Mouse (Mus musculus) small intestine, adult 2 months (tissue): ENCODE measurements around the gene Sigirr. TPM values are rescaled to one million over a fixed set of nuclear protein-coding genes. Genes with fewer than 3 reads are reported as not detected.

Source experiments
- H3K27ac ChIP-seq: fragments of 200-500 bp; 2 replicates; pipeline ENCODE4 v1.5.1; 2012; ENCODE audit warnings: low read depth, low read length, control low read depth, inconsistent platforms; ENCODE audit not compliant: insufficient read depth
- H3K27me3 ChIP-seq: fragments of 200-500 bp; 2 replicates; pipeline ENCODE4 v1.6.1; 2012; ENCODE audit warnings: mild to moderate bottlenecking, moderate library complexity, low read length, inconsistent platforms; ENCODE audit not compliant: control insufficient read depth, insufficient read depth
- H3K36me3 ChIP-seq: fragments of 200-500 bp; 2 replicates; pipeline ENCODE4 v1.6.1; 2012; ENCODE audit warnings: mild to moderate bottlenecking, low read length, control low read depth, inconsistent platforms; ENCODE audit not compliant: control insufficient read depth, insufficient read depth
- H3K4me1 ChIP-seq: fragments of 200-500 bp; 2 replicates; pipeline ENCODE4 v1.6.1; 2012; ENCODE audit warnings: low read length, inconsistent platforms, mixed read lengths; ENCODE audit not compliant: control insufficient read depth, insufficient read depth, insufficient read length
- H3K4me3 ChIP-seq: fragments of 200-500 bp; 2 replicates; pipeline ENCODE4 v1.5.1; 2012; ENCODE audit warnings: low read depth, mild to moderate bottlenecking, control low read depth, inconsistent platforms, low read length, moderate library complexity
- CTCF ChIP-seq: fragments of 200-500 bp; IDR thresholded peaks from 2 replicates; pipeline ENCODE4 v1.5.1; 2012; ENCODE audit warnings: low read depth, mild to moderate bottlenecking, control low read depth, inconsistent platforms, low read length, moderate library complexity, mixed read lengths; ENCODE audit not compliant: insufficient replicate concordance, insufficient read length; ENCODE audit errors: extremely low read depth
- POLR2A ChIP-seq: fragments of 200-500 bp; IDR thresholded peaks from 2 replicates; pipeline ENCODE4 v1.6.1; 2012; ENCODE audit warnings: low read depth, mild to moderate bottlenecking, control low read depth, inconsistent platforms, low read length, moderate library complexity
- WGBS: fragments of 180-500 bp; shearing (Covaris S2); methylation state at CpG from one replicate; pipeline ENCODE4 v1.1.7; 2018; 5-methylcytosine and 5-hydroxymethylcytosine counted together
- polyA plus RNA-seq: library from polyadenylated mRNA; depleted of rRNA; stranded (reverse); fragments of >200 nt; gene quantifications from 2 replicates; pipeline ENCODE4 v1.2.3, GENCODE M21; 2012; rRNA removed

Sigirr gene
- polyA plus RNA-seq: 19.8 and 38.3 TPM in 2 replicates

DNA sequence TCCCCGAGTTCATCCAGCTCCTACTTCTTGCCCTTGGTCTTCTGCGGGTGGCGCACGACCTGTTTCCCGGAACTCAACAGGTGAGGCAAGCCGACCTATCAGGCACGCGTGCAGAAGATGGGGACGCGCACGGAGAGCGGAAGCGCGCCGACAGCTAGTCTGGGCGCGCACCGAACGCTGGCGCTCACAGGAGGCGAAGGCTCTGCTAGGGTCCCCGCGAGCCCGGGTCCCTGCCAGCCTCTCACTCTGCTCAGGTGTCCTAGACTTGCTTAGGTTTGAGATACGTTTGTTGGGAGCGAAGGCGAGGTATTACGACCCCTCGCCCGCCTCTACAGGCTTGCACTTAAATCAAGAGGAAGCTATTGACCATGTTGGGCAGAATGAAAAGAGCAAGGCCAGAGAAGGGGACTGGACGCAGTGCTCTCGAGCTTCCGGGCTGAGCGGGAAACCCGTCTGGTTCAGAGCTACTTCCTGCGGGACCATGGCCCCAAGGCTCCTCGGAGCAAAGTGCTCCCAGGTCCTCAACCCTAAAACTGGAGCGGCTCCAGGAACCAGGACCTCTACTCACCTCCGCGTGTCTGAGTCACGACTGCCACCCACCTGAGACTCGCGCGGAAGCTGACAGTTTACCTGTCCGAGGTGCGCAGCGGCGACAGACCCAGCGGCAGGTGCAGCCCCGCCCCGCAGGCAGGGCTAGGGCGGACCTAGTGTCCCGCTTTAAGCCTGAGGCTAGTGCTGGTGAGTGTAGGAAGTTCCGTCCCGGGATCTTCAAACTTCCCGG is at the start of gene Sigirr:
TSS of gene Sigirr (minus strand) at position 662 of the 781 bp plus-strand sequence.
- Histone ChIP-seq H3K4me3 (peak within 1 kb of the TSS; percentile 61), H3K4me1 (peaks cover 4% of the 10 kb centered on the region; the same call in 1 of the 2 replicates), H3K27ac (peak within 1 kb of the TSS; percentile 83), H3K27me3 (no peaks in the 10 kb centered on the region), H3K36me3 (peaks cover 12% of the 10 kb centered on the region; the same call in 1 of the 2 replicates)
- WGBS: 2% methylated on average over 56 of the region's 56 CpGs
- peak; percentile 62; the same call in 1 of the 2 replicates for TF ChIP-seq POLR2A
- no peak for TF ChIP-seq CTCF

DNA sequence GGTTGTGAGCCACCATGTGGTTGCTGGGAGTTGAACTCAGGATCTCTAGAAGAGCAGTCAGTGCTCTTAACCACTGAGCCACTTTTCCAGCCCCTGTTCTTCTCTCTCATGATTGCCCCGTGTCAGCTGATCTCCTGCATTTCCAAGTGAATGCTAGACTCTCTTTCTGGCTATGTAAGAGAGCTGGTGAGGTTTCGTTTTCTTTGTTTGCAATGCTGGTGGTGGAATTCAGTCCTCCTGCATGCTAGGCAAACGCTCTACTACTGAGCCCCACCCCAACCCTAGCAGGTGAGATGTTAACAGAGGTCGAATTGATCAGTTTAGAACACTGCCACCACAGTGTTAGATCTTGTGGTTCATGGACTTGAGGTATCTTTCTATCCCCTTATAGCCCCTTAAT is 48.3 kb upstream of the Sigirr start:
- 32% methylated on average over 4 of the region's 4 CpGs for WGBS

DNA sequence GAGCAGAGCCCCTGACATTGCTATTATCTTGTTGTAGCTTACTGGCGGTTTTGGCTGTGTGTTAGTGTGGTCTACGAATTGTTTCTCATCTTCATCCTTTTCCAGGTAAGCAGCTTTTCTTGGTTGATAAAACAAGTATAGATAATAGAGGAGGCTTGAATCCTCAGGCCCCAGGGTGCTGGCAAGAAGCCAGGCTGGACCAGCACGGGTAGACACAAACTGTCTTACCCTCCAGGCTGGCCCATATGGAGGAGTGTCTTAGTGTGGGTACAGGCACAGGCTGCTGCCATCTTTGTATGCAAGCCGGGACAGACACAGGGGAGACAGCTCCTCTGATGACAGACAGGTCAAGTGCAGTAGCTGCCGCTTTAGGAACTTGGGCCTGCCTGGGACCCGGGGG is 46.7 kb upstream of the Sigirr start:
- Histone ChIP-seq H3K27ac (no peak overlapping the region), H3K27me3 (no peaks in the 10 kb centered on the region), H3K4me1 (no peaks in the 10 kb centered on the region), H3K36me3 (peaks cover 23% of the 10 kb centered on the region), H3K4me3 (no peak overlapping the region)
- WGBS: 83% methylated on average over 6 of the region's 6 CpGs
- TF ChIP-seq CTCF (no peak), POLR2A (no peak)

More for the DNA sequence above, 48.3 kb upstream of the Sigirr start:
- no peaks in the 10 kb centered on the region for H3K27me3 ChIP-seq
- H3K4me3 ChIP-seq: no peak overlapping the region
- TF ChIP-seq CTCF: no peak
- no peak for TF ChIP-seq POLR2A
- peaks cover 20% of the 10 kb centered on the region for H3K36me3 ChIP-seq
- H3K4me1 ChIP-seq: no peaks in the 10 kb centered on the region
- no peak overlapping the region for H3K27ac ChIP-seq

DNA sequence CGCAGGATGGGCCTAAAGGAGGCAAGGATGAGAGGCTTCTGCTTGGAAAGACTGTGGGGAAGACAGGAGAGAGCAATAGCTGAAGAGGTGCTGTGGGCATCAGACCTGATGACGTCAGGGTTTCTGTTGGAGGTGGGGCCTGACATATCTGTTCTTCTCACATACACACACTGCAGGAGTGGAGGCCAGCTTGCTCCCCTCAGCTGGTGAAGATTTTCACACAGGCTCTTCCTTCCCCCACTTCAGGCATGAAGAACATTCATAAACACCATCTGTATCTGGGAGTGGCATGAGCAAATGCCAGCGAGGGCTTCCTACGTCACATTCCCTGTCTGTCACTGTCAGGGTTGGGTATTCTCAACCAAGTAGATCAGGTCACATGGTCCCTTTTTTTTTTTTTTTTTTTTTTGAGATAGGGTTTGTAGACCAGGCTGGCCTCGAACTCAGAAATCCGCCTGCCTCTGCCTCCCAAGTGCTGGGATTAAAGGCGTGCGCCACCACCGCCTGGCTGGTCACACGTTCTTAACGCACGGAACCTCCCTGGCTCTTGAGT is 45.7 kb upstream of the Sigirr start:
- WGBS: 94% methylated on average over 12 of the region's 12 CpGs

DNA sequence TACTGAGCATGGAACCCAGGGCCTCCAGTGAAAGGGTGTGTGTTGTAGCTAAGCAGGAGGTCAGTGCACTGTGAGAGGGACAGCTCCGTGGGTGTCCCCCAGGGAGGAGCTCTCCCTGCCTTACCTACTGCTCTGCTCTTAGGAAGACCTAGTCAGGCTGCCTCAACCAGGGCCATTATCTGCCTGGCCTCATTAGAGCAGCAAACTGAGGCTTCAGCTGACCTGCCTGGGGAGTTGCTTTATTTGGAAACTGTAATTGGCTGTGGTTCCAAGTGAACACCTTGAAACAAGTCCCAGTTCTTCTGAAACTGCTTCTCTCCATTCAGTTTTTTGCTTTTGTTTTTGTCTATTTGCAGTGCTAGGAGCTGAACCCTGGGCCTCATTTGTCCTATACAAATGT is 45.0 kb upstream of the Sigirr start:
- no peaks in the 10 kb centered on the region for H3K27me3 ChIP-seq
- TF ChIP-seq POLR2A (no peak), CTCF (no peak)
- H3K4me1 ChIP-seq: no peaks in the 10 kb centered on the region
- H3K4me3 ChIP-seq: no peak overlapping the region
- H3K27ac ChIP-seq: no peak overlapping the region
- peaks cover 20% of the 10 kb centered on the region for H3K36me3 ChIP-seq
- 63% methylated on average over 1 of the region's 1 CpGs for WGBS

More for the DNA sequence above, 45.7 kb upstream of the Sigirr start:
- no peaks in the 10 kb centered on the region for H3K27me3 ChIP-seq
- no peak overlapping the region for H3K27ac ChIP-seq
- H3K36me3 ChIP-seq: peaks cover 21% of the 10 kb centered on the region
- H3K4me3 ChIP-seq: no peak overlapping the region
- TF ChIP-seq CTCF: no peak
- TF ChIP-seq POLR2A: no peak
- no peaks in the 10 kb centered on the region for H3K4me1 ChIP-seq

DNA sequence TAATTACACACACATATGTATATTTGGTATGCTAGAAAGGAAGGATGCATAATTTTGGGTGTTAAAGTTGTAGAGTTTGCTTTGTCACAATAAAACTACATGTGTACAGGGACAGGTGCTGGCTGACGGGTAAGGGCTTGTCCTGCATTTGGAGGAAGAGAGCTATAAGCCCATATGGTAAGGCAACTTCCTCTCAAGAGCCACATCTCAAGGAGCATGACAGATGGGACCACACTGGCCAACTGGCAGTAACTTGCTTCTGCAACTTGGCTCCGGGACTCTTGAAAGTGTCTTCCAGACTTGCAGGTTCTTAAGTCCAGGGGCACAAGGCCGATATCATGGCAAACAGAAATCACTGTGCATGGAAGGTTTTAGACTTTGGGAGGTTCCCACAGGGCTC is 44.3 kb upstream of the Sigirr start:
- peaks cover 22% of the 10 kb centered on the region for H3K36me3 ChIP-seq
- TF ChIP-seq POLR2A: no peak

DNA sequence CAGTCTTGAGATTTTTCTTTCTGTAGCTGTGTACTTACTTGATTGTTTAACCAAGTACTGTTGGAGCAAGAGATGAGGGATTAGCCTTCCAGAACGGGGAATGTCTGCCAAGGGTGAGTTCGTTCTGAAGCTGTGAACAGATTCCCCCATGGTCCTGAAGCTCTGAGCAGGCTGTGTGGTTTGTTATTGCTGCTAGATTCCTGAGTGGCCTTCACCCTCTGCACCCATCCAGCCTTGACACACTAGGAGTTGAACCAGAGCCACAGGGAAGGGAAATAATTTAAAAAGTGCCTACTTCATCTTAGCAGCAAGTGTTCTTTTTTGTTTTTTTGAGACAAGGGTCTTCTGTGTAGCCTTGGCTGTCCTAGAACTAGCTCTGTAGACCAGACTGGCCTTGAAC is 43.5 kb upstream of the Sigirr start:
- no peaks in the 10 kb centered on the region for H3K4me1 ChIP-seq
- 87% methylated on average over 2 of the region's 2 CpGs for WGBS
- H3K27me3 ChIP-seq: no peaks in the 10 kb centered on the region
- peaks cover 19% of the 10 kb centered on the region for H3K36me3 ChIP-seq
- H3K4me3 ChIP-seq: no peak overlapping the region
- no peak for TF ChIP-seq CTCF
- TF ChIP-seq POLR2A: no peak
- H3K27ac ChIP-seq: no peak overlapping the region

More for the DNA sequence above, 44.3 kb upstream of the Sigirr start:
- Histone ChIP-seq H3K4me3 (no peak overlapping the region), H3K27me3 (no peaks in the 10 kb centered on the region), H3K4me1 (no peaks in the 10 kb centered on the region), H3K27ac (no peak overlapping the region)
- 86% methylated on average over 3 of the region's 3 CpGs for WGBS
